Mouse (Mus musculus) ES-Bruce4 (cell line): ENCODE data around the gene Ube2e3.

Source experiments
- CTCF ChIP-seq: IDR thresholded peaks from one replicate; pipeline ENCODE4 v1.8.1; 2011; ENCODE audit warnings: low read depth, low read length
- POLR2A ChIP-seq: IDR thresholded peaks from one replicate; pipeline ENCODE4 v1.8.1; 2011; ENCODE audit warnings: low read length; ENCODE audit not compliant: insufficient read depth

- TF ChIP-seq POLR2A (no peak), CTCF (no peak)
These were observed 23.6 kb upstream of the Ube2e3 start for GRCm38 (mm10) chr2:78844365-78844764.
